Mouse (Mus musculus): ENCODE results near the gene Gm9964.

The Gm9964 gene

GRCm38 (mm10) chr11:79253542-79254390 is 42.9 kb downstream of the Gm9964 start:
- peak; percentile 75 to 76 for DNase-seq

GRCm38 (mm10) chr11:79252881-79253541 is 43.7 kb downstream of the Gm9964 start:
- peak in 1 of 2 experiments; percentile 29 for DNase-seq

Measured in lung, postnatal 4 days (tissue).